Mouse (Mus musculus) c-Kit-positive CD71-positive TER-119-positive erythroid progenitor cells, embryonic 14.5 days (primary cell): ENCODE measurements around the gene Dnmt1.
"Not testable (repeated sequence)": the region's sequence is repeated elsewhere in the genome, so short reads cannot be mapped to it uniquely, and the experiment has no call there.

Experiments used
- DNase-seq: peaks from one replicate; pipeline ENCODE4 v3.0.0-alpha.2; 2013; ENCODE audit warnings: low spot score

Gene Dnmt1

DNA sequence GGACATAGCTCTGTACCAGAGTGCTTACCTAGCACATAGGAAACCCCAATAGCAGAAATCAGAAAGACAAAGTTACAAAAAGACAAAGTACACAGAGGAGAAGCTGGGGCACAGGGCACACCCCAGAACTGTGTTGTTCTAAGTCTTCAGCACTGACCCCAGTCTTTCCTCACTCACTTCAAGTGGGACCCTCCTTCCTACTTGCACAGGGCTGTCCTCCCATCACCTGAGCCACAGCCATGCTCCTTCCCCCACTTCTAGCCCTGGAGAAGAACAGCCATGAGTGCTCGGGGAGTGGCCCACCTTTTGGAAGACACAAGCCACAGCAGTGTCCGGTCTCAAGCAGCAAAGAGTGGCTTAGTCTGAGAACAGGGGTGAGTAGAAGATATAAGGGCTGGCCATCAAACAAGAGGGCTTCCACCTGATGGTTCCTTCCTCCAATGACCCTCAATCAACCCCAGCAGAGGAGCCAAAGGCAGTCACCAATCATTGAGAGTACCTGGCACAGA is at the start of gene Dnmt1:
TSS of gene Dnmt1 (minus strand) at position 459 of the 509 bp plus-strand sequence.
- DNase-seq = no peak

DNA sequence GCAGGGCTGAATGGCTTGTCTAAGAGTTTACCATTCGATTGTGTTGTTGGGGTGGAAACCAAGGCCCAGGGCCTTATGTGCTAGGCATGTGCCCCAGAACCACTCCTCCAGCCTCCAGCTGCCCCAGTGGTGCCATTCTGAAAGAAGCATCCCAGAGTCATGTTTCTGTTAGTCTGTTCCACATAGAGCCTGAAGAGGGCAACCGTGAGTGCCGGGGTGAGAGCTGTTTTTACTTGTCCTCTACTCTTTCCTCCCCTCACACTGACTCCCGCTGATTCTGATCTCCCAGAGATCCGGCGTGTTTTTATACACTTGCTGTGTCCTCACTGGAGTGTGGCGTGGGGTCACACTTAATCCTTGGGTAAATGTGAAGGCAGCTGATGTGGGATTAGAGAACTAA is 48.3 kb upstream of the Dnmt1 start:
- no peak for DNase-seq

DNA sequence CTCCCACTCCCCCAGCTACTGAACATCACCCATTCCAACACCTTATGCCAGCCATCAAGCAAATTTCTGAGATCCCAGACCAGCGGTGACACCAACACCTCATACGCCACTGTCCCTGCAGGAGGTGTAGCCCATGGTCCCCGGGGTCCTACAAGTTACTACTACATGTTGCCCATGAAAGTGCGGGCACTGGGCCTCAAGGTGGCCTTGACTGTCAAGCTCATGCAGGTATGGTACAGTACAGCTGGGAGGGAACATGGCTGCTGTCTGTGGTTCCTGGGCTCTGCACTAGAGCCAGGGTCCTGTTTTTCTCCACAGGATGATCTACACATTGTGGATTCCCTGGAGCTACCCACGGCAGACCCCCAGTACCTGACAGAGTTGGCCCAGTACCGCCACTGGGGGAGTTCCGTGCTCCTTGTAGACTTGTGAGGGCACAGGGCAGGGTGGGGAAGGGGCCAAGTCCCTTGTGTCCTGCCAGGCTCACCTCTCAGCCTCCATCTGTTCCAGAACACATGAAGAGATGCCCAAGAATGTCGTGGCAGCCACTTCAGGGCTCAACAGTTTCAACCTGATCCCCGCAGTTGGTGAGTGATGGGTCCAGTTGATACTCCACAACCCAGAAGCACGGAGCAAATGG is 47.7 kb upstream of the Dnmt1 start:
- no peak for DNase-seq

DNA sequence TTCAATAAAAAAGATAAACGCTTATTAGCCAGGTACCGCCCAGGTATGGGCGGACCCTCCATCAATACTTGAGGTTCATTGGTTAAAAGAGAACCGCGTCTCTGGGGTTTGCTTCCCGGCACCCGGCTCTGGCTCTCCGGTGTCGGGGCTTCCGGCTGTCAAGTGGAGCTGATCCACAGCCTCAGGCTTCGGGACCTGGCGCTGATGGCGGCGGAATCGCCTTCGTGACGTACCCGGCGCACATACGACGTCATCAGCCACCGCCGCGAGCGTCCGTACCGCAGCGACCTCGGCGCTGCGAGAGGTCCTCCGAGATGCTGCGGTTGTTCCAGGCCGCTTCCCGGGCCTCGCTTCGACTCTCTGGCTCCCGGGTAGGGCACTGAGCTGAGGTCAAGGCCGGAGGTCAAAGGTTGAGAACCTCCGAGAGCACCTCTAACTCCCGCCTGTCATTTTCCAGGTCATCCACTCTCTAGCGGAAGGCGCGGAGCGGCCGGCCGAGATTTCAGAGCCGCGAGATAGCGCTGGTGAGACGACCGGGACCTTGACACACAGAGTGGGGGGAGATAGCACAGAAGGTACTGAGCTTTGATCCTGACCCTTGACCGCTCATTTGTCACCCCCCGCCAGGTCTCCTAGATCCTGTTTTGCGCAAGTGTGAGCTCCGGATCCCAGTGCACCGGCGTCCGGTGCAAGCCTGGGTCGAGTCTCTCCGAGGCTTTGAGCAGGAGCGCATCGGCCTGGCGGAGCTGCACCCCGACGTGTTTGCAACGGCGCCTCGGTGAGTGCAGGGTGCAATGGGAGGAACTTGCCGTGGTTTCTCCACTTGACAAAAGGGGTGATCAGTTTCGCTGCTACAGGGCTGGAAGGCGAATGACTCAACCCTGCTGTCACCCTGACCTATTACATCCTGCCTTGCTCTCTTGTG is 43.2 kb upstream of the Dnmt1 start, which contains the start of gene Mrpl4:
TSS of gene Mrpl4 (plus strand) at position 112 of the 925 bp plus-strand sequence.
- DNase-seq = peak; percentile 78

DNA sequence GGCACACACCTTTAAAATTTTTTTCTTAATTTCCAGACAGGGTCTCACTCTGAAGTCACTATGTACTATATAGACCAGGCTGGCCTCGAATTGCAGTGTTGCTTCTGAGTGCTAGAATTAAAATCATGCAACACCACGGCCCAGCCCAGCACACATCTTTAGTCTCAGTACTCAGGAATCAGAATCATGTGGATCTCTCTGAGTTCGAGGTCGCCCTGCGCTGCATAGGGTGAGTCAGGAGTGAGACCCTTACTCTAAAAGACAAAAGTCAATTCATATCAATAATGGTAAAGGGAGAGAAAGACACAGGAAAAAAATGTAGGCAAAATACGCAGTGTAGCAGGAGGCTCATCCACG is 42.6 kb upstream of the Dnmt1 start:
- no peak for DNase-seq

DNA sequence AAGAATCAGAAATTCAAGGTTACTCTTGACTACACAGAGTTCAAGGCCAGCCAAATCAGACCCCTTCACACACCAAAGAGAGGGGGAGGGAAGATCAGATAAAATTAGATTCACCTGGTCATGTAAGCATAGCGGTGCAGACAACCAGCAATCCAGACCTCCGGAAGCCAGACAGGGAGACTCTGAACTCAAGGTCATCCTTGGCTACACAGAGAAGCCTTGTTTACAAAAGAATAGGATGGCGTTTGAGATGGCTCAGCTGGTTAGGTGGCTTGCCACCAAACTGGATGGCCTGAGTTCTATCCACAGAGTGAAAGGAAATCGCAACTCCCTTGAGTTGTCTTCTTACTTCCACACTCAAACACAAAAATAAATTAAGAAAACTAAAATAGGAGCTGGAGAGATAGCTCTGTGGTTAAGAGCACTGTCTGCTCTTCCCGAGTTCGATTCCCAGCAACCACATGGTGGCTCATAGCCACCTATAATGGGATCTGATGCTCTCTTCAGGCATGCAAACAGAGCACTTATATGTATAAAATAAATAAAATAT is 42.0 kb upstream of the Dnmt1 start:
- no peak for DNase-seq

DNA sequence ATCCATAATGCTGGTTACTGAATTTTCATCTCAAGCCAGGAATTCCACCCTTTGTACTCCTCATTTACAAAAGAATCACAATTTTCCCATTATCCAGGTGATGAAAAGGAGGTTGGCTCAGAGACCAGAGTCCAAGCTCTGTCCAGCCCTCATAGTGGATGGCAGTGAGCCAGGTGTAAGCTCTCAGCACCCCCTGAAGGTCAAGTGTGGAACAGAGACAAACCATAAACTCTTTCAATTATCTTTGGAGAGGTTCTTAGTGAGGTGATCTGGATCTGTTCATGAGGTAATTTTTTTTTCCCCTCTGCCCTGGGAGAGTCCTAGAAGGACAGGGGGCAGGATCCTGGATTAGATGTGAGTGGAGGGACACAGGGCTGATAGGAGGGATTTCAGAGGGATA is 41.1 kb upstream of the Dnmt1 start:
- DNase-seq = no peak

DNA sequence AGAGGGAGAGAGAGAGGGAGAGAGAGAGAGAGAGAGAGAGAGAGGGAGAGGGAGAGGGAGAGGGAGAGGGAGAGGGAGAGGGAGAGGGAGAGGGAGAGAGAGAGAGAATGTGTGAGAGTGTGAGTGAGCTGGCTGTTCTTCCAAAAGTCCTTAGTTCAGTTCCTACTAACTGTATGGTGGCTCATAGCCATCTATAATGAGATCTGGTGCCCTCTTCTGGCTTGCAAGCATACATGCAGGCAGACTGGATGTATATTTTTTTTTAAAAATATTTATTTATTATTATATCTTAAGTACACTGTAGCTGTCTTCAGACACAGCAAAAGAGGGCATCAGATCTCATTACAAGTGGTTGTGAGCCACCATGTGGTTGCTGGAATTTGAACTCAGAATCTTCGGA is 38.6 kb upstream of the Dnmt1 start:
- DNase-seq = not testable (repeated sequence)

DNA sequence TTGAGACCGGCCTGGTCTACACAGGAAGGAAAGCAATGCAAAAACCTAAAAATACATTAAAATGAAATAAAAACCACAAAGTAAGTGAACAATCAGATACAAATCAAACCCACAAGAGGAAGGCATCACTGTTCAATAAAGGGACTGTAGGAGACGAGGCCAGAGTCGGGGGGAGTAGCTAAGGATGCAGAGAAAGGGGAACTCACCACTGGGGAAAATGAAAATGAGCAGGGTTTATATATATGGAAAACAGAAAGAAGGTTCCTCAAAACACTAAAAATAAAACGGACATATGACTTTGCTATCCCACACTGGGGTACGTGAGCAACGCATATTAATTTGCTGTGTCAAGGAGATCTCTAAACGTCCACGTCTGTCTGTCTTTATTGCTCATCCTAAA is 37.4 kb upstream of the Dnmt1 start:
- no peak for DNase-seq

DNA sequence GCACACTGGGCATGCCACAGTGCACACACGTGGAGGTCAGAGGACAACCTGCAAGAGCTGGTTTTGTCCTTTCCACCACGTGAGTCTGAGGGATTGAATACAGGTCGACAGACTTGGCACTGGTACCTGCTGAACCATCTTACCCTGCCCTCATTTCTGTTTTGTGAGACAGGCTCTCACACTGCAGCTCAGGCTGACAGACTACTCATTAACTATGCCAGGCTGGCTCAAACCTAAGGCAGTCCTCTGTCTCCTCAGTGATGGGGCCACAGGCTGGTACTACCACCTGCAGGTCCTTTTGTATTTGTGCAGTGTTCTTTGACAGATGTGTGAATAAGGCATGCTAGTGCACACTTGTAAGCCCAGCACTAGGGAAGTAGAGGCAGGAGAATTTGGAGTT is 35.4 kb upstream of the Dnmt1 start:
- DNase-seq = no peak

DNA sequence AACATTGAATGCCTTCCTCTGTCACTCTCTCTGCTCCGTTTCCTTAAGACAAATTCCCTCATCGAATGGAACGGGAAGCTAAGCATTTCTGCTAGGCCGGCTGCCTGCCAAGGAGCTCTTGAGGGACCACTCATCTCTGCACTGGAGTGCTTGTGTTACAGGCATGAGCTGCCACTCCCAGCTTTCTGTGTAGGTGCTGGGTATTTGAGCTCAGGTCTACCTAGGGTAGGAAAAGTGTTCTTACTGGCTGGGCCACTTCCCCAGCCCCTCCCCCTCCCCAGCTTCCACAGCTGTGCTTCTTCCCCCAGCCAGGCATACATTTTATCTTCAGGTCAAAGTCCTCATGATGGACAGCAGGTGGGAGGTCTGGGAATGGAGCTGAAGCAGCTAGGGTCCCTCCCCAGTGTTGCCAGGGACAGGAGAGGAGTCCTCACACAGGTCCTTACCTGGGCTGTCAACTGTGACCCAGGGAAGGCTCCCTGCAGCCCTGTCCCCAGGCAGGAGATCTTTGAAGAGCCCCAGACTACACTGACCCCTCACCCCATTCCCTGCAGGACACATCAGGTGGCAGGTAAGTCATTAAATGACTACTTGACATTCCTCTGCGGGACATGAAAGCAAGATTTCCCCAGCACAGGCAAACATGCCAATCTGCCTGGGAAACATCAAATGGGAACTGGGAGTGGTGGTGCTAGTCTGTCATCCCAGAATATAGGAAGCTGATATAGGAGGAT is 33.6 kb upstream of the Dnmt1 start:
- DNase-seq = no peak

DNA sequence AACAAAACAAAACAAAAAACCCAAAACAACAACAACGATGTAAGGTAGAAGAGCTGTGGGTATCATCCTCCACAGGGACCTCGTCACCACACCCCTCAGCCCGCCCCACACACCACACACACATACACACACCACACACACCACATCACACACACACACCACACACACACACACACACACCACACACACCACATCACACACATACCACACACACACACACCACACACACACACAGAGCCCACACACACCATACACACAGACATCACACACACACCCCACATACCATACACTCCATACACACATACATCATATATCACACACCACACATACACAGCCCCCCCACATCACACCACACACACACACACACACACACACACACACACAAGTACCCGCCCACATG is 31.9 kb upstream of the Dnmt1 start:
- DNase-seq = no peak

DNA sequence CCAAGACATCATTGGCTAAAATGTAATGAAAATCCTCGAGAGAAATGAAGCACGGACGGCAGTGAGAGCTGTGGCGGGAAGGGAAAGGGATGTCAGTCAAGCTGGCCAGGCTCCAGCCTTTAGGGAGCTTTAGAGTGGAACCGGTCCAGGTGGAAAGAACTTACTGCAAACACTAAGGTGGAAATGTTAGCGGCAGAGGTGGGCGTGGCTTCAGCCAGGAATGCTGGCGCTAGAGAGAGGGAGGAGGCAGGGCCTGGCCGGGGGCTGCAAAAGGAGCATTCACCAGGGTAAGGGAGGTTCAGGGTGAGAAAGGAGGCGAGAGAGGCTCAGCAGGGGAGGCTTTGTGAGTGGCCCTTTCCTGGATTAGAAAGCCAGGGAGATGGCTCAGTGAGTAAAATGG is 31.2 kb upstream of the Dnmt1 start:
- DNase-seq = no peak

DNA sequence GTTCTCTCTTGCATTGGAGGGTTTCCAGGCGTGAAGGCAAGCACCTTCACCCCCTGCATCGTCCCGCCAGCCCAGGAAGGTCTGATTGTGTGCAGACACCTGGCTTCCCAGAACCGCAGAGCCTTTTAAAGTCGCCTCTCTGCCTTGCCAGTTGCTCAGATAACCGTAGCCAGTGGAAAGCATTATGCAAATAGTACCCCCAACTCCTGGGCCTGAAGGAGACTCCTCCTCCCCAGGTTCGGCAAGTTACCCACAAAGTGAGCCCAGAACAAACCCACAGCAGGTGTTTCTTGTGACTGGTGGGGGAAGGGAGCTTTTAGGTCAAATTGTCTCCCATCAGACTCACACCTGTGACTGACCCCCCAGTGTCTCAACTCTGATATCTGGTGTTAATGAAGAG is 28.3 kb upstream of the Dnmt1 start:
- no peak for DNase-seq

DNA sequence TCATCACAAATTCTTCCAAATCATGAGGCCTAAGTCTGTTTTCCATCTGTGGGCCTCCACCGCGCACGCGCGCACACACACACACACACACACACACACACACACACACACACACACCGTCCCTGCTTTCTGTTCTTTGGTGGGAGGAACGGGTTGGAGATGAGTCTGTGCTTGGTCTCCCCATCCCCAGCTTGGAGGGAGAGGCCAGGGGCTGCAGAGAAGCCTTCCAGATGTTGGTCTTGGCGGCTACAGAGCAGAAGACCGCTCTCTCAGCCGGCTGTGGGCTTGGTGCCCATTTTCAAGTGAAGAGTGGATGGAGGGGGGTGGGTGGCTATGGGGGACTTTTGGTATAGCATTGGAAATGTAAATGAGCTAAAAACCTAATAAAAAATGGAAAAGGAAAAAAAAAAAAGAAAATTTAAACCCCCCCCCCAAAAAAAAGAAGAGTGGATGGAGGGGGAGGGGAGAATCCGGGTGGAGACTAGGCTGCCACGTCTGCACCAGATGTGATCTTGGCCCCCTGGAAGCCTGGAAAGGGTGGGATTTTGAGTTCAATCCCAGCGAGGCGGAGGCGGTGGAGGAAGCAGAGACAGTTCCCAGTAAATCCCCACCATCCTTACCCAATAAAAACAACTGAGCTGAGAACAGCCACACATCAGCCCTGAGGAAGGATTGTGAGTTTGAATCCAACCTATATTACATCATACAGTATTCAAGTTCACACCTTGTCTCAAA is 27.4 kb upstream of the Dnmt1 start:
- DNase-seq = no peak

DNA sequence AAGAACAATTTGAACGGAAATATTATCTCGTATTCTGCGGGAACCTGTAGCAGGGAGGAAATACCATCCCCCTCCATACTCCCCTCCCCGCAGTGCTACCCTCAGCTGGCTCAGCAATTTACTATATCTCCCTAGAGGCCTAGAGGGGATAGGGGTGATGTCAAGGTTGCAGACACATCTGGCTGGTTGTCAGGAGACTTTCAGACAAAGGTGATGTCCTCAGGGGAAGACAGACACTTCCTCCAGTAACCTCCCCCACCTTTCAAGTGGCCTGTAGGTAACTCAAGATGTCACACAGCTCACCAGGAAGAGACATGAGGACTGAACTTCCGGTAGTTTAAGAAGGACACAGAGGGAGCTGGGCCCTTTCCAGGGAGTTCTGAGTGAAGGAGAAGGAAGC is 23.5 kb upstream of the Dnmt1 start:
- no peak for DNase-seq

DNA sequence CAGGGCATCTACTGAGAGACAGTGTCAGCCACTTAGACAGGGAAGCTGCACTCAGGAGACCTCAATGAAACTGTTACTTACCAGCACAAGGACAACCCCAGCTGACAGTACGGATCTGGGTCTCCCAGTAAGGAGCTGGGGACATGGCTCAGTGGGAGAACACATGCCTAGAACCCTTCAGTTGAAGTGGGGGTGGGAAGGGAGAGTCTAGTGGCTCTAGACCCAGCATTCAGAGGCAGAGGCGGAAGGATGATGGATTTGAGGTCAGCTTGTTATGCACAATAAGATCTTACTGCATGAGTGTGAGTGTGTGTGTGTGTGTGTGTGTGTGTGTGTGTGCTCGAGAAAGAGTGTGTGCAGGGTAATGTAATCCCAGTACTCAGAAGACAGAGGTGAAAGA is 22.5 kb upstream of the Dnmt1 start:
- DNase-seq = no peak

DNA sequence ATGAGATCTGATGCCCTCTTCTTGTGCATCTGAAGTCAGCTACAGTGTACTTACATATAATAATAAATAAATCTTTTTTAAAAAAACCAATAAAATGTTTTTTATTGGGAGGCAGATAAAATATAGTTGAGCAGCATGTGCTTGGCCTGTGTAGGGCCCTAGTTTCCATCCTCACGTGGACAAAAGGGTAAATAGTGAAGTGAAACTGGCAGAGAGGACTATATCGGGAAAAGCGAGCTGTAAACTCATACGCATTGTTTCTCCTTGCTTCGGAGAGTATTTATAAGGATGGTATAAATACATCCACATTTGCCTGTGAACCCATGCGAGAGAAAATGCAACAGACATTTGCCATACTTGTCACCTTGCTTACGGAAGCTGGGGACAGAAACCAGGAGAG is 20.1 kb upstream of the Dnmt1 start:
- no peak for DNase-seq

DNA sequence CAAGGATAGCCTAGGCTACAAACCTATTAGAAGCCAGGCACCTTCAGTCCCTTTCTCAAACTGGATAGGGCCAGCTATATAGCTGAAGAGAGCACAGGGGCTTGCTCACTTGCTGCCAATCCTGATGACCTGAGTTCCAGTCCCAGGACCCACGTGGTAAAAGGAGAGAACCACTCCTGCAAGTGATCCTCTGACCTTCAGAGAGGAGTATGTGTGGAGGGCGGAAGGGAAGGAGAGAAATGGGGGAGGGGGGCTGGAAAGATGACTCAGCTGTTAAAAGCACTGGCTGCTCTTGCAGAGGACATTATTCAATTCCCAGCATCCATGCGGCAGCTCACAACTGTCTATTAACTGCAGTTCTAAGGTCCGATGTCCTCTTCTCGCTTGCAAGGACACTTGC is 19.5 kb upstream of the Dnmt1 start:
- no peak for DNase-seq

DNA sequence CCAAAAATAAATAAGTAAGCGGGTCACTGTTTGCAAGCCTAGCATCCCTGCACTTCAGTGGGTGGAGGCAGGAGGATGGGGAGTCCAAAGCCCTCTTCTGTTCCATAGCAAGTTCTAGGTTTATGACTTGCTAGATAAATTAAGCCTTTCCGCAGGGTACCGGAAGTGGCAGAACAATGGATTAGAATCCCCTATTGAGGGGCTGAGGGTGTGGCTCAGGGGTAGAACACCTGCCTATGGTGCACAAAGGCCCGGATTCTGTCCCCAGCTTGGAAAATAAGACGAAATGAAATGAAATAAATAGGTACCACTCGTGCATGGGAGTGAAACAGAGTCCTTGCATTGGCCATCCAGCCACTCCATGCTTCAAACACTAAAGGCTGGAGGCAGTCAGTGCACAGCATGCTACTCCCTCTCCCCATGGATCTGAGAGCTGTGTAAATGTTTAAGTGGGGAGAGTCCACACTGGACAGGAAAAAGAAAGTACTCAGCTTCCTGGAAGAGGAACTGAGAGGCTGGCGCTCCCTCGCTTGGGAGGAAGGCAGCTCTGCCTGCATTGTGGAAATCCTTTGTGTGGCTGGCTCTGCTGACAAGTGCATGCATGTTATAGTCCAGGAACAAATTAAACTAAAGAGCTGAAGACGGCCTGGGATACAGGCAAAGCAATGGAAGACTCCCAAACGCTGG is 18.9 kb upstream of the Dnmt1 start:
- no peak for DNase-seq
